Mouse (Mus musculus) ovary, postnatal 14 days (tissue): ENCODE data around the gene Ccdc78.
A peak's percentile ranks its signal among the peaks of the same experiment; 100 is the strongest.
"Not testable (repeated sequence)": the region's sequence is repeated elsewhere in the genome, so short reads cannot be mapped to it uniquely, and the experiment has no call there.

Experiments
- DNase-seq: peaks from one replicate; pipeline ENCODE4 v3.0.0; 2022; ENCODE audit warnings: low spot score

The Ccdc78 gene

DNA sequence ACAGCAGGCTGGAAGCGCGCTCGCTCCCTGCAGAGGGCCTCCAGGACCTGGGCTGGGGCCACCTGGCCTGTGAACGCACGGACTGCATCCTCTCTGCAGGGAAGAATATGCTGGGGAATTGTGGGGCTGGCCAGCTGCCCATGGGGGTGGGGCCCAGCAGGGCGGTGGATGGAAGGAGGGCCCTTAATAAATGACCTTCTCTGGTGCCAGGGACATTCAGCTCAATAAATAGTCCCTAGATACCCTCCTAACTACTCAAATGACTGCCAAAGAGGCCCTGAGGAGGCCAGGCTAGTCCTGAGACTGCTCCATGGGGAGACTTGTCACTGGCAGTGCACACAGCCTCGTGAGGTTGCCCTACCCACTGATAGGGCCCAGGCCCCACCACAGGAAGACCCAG lies 3.3 kb upstream of the Ccdc78 start:
- DNase-seq: no peak

DNA sequence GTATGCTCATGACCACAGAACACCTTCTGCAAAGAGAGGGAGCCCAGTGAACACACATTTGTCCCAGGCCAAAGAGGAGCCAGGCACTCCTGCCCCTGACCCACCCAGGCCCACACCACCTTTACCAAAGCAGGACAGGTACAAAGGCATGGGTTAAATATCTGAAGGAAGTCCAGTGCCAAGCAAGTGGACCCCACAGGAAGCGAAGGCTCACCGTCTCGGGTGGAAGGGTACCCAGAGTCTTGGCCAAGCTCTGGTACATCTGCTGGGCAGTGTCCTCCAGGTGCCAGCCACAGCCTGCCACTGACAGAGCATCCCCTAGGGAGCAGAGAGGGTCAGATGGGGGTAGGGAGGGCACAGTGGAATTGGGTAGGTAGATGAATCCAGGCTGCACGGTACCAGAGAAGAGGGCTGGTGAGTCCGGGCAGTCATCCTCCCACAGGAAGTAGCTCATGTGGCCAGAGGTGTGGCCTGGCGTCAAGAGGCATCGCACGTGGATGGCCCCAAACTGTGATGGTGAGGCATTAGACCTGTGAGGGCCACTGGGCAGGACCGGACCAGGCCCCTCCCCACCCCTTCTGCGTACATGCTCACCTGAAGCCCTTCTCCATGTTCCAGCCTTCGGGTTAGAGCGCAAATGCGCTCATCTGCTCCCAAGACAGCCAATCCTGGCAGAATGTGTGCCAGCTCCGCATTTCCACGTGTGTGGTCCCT lies 2.4 kb upstream of the Ccdc78 start:
- no peak for DNase-seq

GRCm38 (mm10) chr17:25785281-25785745 lies 1.1 kb upstream of the Ccdc78 start, which contains the start of gene Haghl:
Haghl (minus strand) TSS chr17:25785673.
- peak; percentile 94 for DNase-seq

GRCm38 (mm10) chr17:25786781-25787504 lies 563 bp downstream of the Ccdc78 start:
- DNase-seq: no peak

DNA sequence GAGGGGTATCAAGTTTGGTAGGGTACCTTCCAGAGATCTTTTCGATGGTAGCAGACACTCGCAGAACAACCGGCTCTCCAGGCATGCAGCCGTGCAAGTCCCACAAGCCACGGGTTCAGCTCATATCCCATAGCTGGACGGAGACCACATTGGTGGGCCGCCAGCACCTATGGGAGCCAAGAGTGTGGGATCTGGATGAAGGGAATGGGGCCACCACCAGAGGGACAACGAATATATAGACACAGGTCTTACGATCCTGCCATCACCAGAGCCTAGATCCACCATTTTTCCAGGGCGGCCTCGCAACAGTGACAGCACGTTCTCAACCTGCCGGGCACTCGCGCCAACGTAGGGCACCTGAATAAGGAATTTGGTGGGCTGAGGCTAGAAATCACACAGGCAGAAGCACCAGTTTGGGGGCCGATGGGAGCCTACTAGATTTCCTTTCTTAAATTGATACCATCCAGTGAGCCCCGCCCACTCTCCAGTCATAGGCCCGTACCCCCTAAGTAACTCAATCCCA lies 5.0 kb downstream of the Ccdc78 start:
- no peak for DNase-seq

- peak; percentile 88 for DNase-seq
Observed at GRCm38 (mm10) chr17:25791843-25792527, 5.6 kb downstream of the Ccdc78 start.

DNA sequence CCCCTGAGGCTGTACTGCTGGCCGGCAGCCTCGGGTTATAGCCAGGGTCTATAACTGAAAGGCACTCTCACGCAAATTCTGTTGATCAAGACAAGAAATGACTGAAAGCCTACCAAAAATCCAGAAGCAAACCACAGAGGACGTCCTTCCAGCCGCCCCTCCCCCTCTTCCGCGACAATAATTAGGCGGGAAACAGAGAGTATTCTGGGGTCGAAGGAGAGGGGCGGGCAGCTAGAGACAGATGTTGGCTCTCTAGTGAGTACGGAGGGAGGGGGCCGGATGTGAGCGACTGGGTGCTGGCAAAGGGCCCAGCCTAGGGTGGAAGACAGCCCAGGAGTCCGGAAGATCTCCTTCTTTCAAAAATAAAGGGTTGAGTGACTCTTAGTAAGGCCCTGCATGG lies 6.2 kb downstream of the Ccdc78 start, which contains the start of gene Fam173a:
Fam173a (minus strand) TSS at position 287 of the 400 bp plus-strand sequence.
- peak; percentile 62 for DNase-seq

DNA sequence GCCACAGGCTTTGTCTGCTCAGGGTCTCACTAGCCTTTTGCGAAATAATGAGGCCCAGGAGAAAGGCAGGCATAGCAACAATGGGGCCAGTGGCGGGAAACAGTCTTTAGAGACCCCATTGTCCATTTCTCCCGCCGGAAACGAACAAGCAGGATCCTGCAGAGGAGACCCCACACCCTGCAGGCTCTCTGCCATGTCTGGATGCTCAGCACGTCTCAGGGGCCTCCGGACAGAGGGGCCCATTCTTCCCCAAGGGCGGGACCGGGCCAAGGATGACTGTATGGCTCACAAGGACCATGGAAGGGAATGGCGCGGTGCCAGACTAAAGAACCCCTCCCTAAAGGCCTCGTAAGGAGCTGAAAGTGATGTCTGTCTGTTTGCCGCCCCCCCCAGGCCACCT lies 7.8 kb downstream of the Ccdc78 start:
- DNase-seq: no peak

- DNase-seq: no peak
Observed at GRCm38 (mm10) chr17:25794998-25795397, 8.6 kb downstream of the Ccdc78 start.

DNA sequence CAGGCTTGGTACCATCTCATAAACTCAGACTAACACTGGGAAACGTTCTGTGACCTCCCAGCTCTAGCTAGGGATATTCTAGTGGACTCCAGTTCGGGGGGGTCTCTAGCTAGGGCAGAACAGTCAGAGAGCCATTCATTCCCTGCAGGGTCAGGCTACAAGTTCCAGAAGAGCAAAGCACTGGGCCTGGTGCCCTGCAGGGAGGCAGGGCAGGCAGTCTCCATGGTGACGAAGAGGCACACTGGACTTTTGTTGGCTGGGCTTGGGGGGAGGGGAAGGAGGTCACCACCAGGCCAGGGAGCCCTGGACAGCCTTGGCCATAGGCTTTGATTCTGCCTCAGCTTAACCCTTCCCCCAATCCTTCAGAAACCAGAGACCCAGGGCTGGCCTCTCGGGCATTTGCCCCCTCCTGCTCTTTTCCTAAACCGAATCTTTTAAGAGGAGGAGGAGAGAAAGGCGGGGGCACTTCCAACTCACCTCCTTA lies 9.3 kb downstream of the Ccdc78 start, which contains the start of gene AC134908.4:
AC134908.4 (minus strand) TSS at position 51 of the 484 bp plus-strand sequence.
- no peak for DNase-seq

DNA sequence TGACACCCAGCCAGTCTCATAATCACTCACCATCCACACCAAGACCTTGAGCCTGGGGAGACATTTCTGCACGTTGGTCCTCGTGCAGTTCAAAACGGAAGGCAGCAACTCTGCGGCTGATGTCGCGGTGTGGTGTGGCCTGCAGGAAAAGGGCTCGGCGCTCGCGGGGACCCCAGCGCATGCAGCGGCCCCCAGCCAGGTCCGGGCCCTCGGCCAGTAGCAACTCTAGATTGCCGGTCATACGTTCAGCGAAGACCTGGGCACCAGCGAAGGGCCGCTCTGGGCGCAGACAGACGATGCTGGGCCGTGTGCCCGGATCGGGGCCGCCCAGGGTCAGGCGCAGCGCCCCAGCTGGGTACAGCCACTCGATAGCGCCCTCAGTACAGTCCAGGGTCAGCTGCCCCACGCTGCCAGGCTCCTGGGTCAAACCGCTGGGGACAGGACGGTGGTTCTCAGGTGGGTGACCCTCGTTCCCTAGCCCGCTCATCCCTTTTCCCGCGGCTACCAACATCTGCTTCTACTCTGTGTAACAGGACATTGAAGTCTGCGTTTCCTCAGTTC lies 9.9 kb downstream of the Ccdc78 start:
- DNase-seq: no peak

- DNase-seq: peak; percentile 80
Observed at GRCm38 (mm10) chr17:25796951-25797369, 10.6 kb downstream of the Ccdc78 start, which contains the start of gene Metrn. Metrn (minus strand) TSS chr17:25797136.

GRCm38 (mm10) chr17:25801029-25801428 lies 14.6 kb downstream of the Ccdc78 start:
- no peak for DNase-seq

- DNase-seq: no peak
Observed at GRCm38 (mm10) chr17:25802825-25803517, 16.6 kb downstream of the Ccdc78 start.

GRCm38 (mm10) chr17:25806507-25806906 lies 20.1 kb downstream of the Ccdc78 start:
- no peak for DNase-seq

- DNase-seq: not testable (repeated sequence)
Observed at GRCm38 (mm10) chr17:25807452-25807851, 21.1 kb downstream of the Ccdc78 start.

DNA sequence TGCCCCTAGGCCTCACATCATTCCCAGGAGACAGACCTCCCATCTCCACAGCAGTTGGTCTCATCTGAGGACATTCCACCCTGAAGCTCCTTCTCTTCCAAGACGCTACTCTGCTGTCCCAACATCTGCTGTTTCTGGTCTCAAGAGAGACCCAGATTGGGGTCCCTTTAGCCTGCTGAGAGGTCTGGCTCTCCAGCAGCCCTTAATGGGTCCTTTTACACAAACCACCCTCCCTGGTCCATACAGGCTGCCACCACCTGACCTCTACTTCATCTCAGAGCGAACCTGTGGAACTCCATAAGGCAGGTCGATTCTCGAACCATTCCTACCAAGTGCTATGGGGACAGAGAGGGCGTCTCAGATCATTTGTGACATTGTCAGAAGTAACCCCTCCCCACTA lies 21.6 kb downstream of the Ccdc78 start:
- DNase-seq: no peak

DNA sequence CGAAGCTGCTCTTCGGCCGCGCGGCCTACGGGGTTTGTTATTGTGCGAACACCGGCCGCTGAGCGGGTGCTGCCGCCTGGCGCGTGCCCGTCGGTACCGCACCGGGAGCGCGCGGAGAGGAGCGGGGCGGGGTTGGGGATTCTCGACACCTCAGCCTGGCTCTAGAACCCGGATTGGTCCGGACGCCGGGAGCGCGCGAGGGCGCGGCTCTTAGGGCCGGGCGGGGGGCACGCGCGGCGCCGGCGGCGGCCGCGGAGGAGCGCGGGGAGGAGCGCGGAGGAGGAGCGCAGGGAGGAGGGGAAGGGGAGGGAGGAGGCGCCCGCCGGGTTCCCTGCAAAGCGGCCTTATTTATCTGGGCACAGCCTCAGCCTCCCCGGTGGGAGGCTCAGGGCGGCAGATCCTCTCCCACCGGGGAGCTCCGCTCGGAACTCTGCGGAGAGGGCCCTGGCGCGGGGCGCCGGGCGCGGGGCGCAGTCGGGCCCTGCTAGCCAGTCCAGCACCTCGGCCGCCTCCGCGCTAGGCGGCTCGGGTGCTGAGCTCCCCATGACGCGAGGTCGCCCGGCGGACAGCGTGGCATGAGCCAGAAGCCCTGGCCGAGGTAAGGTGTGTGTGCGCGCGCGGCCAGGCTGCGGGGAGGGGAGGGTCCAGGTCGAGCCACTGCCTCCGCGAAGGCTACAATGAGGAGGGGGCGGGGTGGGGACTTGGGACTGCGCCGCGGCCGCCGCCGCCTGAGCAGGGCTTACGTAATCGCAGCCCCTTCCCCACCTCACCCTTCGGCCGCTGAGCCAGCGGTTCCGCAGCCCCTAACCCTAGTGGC lies 22.6 kb downstream of the Ccdc78 start, which contains the start of gene Fbxl16:
Fbxl16 (plus strand) TSS at position 297 of the 817 bp plus-strand sequence.
- no peak for DNase-seq

DNA sequence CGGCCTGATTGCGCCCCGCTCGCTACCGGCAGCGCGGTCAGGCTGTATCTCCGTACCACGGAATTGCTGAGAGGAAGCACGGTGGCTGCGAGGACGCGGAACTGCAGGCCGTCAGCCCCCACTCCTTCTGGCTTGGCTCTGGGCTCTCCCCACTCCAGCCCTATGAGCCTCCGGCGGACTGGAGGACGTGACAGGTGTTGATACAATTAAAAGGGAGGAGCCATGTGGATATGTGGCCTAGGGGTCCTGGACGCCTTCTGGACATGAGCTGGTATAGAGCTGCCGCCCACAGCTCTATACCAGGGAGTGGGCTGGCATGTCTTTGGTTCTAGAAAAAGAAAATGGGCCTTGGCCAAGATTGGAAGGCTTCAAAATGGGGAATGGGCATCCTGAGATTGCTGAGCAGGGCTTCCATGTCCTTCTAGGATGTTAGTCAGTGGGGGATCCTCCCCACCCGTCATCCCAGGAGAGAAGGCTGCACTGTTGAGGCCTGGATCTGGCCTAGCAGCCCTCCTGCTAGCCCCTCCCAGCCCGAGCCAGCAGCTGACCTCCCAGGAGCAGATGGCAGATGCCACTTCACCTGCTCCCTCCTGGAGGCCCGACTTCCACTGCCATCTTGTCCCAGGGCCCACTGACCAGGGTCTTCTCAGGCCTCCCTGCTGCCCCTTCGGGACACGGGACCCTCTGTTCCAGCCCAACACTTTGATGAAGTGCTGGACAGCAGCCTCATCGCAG lies 23.4 kb downstream of the Ccdc78 start:
- DNase-seq: no peak
